Comparison of ENCODE assay signal across 18 mouse cellular contexts in genomic region chr4:138648096-138648635, GRCm38 (mm10). TPM values are rescaled to one million over a fixed set of nuclear protein-coding genes. Genes with fewer than 3 reads are reported as not detected.
DNase-seq lines count a peak whose midpoint lies in the region; ATAC-seq and TF ChIP-seq lines count a peak whose summit lies in the region.
"Had no signal": no experiment of that assay in that cellular context is flagged by ENCODE, and none has a peak within 500 bp of the region (broad histone marks: within the 10 kb centered on the region; RNA-seq: fewer than 3 reads in every experiment).

No protein-coding gene starts in this region.

- H3K27me3 ChIP-seq in hindbrain, embryonic 10.5 days (ENCODE audit: insufficient read depth, poor library complexity, severe bottlenecking) = no peaks in the 10 kb centered on the region
- H3K27me3 ChIP-seq in hindbrain, embryonic 16.5 days (replicated peaks; ENCODE audit: control insufficient read depth, insufficient read depth, low read length) = no peaks in the 10 kb centered on the region
- H3K27me3 ChIP-seq in E14TG2a.4 (ENCODE audit: insufficient read depth, low read length) = peaks cover 3% of the 10 kb centered on the region; the same call in 1 of the 2 replicates
- no peaks in the 10 kb centered on the region for H3K27me3 ChIP-seq in kidney, embryonic 16.5 days (ENCODE audit: insufficient read depth, low read length)
- no peaks in the 10 kb centered on the region for H3K27me3 ChIP-seq in forebrain, embryonic 12.5 days
- H3K27me3 ChIP-seq: forebrain, embryonic 13.5 days; heart, embryonic 15.5 days; hindbrain, embryonic 13.5 days; limb, embryonic 13.5 days had no signal

- TF ChIP-seq CTCF in E14TG2a.4 (conservative IDR thresholded peaks at IDR 0.05; ENCODE audit: low read length) = no peak

- H3K36me3 ChIP-seq in hindbrain, embryonic 10.5 days = no peaks in the 10 kb centered on the region
- no peaks in the 10 kb centered on the region for H3K36me3 ChIP-seq in hindbrain, embryonic 16.5 days (ENCODE audit: control insufficient read depth, insufficient read depth, low read length)
- no peaks in the 10 kb centered on the region for H3K36me3 ChIP-seq in E14TG2a.4 (ENCODE audit: insufficient read depth, low read length)
- H3K36me3 ChIP-seq in kidney, embryonic 16.5 days (ENCODE audit: insufficient read depth, low read length) = no peaks in the 10 kb centered on the region
- H3K36me3 ChIP-seq in forebrain, embryonic 12.5 days (replicated peaks) = no peaks in the 10 kb centered on the region
- H3K36me3 ChIP-seq: heart, embryonic 15.5 days; hindbrain, embryonic 13.5 days; limb, embryonic 13.5 days had no signal

- H3K4me1 ChIP-seq in hindbrain, embryonic 10.5 days (replicated peaks) = peaks cover 38% of the 10 kb centered on the region
- no peaks in the 10 kb centered on the region; the same call in 1 of the 2 replicates for H3K4me1 ChIP-seq in hindbrain, embryonic 16.5 days (ENCODE audit: control insufficient read depth, insufficient read depth, low read depth, low read length)
- H3K4me1 ChIP-seq in E14TG2a.4 (replicated peaks; ENCODE audit: low read depth, low read length) = peaks cover 30% of the 10 kb centered on the region
- H3K4me1 ChIP-seq in kidney, embryonic 16.5 days (ENCODE audit: insufficient read depth, low read length) = 0 out of 2 replicates have a peak, but pooled peaks cover 10% of the 10 kb centered on the region
- peaks cover 5% of the 10 kb centered on the region for H3K4me1 ChIP-seq in forebrain, embryonic 12.5 days
- H3K4me1 ChIP-seq: heart, embryonic 15.5 days; limb, embryonic 13.5 days had no signal

- H3K27ac ChIP-seq in hindbrain, embryonic 10.5 days = peak overlapping the region; percentile 62; the same call in 1 of the 2 replicates
- H3K27ac ChIP-seq in hindbrain, embryonic 16.5 days (ENCODE audit: low read depth, low read length) = no peak overlapping the region
- peak overlapping the region; percentile 50 for H3K27ac ChIP-seq in kidney, embryonic 16.5 days (ENCODE audit: low read length)
- no peak overlapping the region for H3K27ac ChIP-seq in forebrain, embryonic 12.5 days
- H3K27ac ChIP-seq: forebrain, embryonic 13.5 days; heart, embryonic 15.5 days; hindbrain, embryonic 13.5 days; left cerebral cortex, adult 2 months; limb, embryonic 13.5 days had no signal

- H3K4me3 ChIP-seq in hindbrain, embryonic 10.5 days = no peak overlapping the region
- H3K4me3 ChIP-seq in hindbrain, embryonic 16.5 days (ENCODE audit: low read length) = no peak overlapping the region
- H3K4me3 ChIP-seq in E14TG2a.4 (replicated peaks; ENCODE audit: low read length) = 0 out of 2 replicates have a peak overlapping the region, but pooled peaks have one; percentile 10
- no peak overlapping the region for H3K4me3 ChIP-seq in kidney, embryonic 16.5 days (ENCODE audit: low read length)
- no peak overlapping the region for H3K4me3 ChIP-seq in forebrain, embryonic 12.5 days (replicated peaks)
- H3K4me3 ChIP-seq: forebrain, embryonic 13.5 days; heart, embryonic 15.5 days; hindbrain, embryonic 13.5 days; left cerebral cortex, adult 2 months; limb, embryonic 13.5 days had no signal

- no peak for ATAC-seq in hindbrain, embryonic 16.5 days
- peak; percentile 88 for ATAC-seq in kidney, embryonic 16.5 days (ENCODE audit: low FRiP score, low TSS enrichment)
- no peak for ATAC-seq in forebrain, embryonic 12.5 days (ENCODE audit: low FRiP score)
- ATAC-seq: forebrain, embryonic 13.5 days had no signal

- H3K4me2 ChIP-seq in hindbrain, embryonic 16.5 days (ENCODE audit: low read length) = no peak overlapping the region
- H3K4me2 ChIP-seq in kidney, embryonic 16.5 days (replicated peaks; ENCODE audit: low read depth, low read length) = no peak overlapping the region
- H3K4me2 ChIP-seq in forebrain, embryonic 12.5 days = no peak overlapping the region
- H3K4me2 ChIP-seq: forebrain, embryonic 13.5 days; heart, embryonic 15.5 days; hindbrain, embryonic 13.5 days; limb, embryonic 13.5 days had no signal

- 34% methylated on average over 3 of the region's 3 CpGs for WGBS in hindbrain, embryonic 10.5 days
- 40% methylated on average over 3 of the region's 3 CpGs for WGBS in hindbrain, embryonic 16.5 days
- WGBS in kidney, embryonic 16.5 days = 36% methylated on average over 3 of the region's 3 CpGs
- 61% methylated on average over 3 of the region's 3 CpGs for whole genome bisulfite sequencing in forebrain, embryonic 12.5 days

- DNase-seq in hindbrain, embryonic 10.5 days (ENCODE audit: low spot score) = peak; percentile 74
- peak; percentile 45 for DNase-seq in embryo, embryonic 11 days
- no peak for DNase-seq in spleen, postnatal 36 days (ENCODE audit: low spot score in 2 of 2)
- no peak for DNase-seq in yolk sac, embryonic 10.5 days (ENCODE audit: low spot score)
- DNase-seq: adrenal gland, adult 2 months; cerebellum, adult 11 months; cerebellum, postnatal 36 days; lung, postnatal 36 days had no signal

- no peak overlapping the region for H3K9ac ChIP-seq in hindbrain, embryonic 16.5 days (ENCODE audit: low read depth, low read length)
- H3K9ac ChIP-seq in kidney, embryonic 16.5 days (replicated peaks; ENCODE audit: low read length) = no peak overlapping the region
- H3K9ac ChIP-seq in forebrain, embryonic 12.5 days = no peak overlapping the region
- H3K9ac ChIP-seq: forebrain, embryonic 13.5 days; heart, embryonic 15.5 days; hindbrain, embryonic 13.5 days; limb, embryonic 13.5 days had no signal

- H3K9me3 ChIP-seq in hindbrain, embryonic 10.5 days = no peaks in the 10 kb centered on the region
- no peaks in the 10 kb centered on the region for H3K9me3 ChIP-seq in hindbrain, embryonic 16.5 days (ENCODE audit: control insufficient read depth, low read length)
- H3K9me3 ChIP-seq in E14TG2a.4 (ENCODE audit: low read length) = no peaks in the 10 kb centered on the region
- H3K9me3 ChIP-seq in kidney, embryonic 16.5 days (ENCODE audit: low read length) = no peaks in the 10 kb centered on the region
- H3K9me3 ChIP-seq in forebrain, embryonic 12.5 days = no peaks in the 10 kb centered on the region
- H3K9me3 ChIP-seq: forebrain, embryonic 13.5 days; heart, embryonic 15.5 days; hindbrain, embryonic 13.5 days; limb, embryonic 13.5 days had no signal

RNA-seq across cellular contexts. Expression of gene Vwa5b1, which starts 12.5 kb away (rescaled TPM):
- 0.67 and 0.80 TPM in 2 replicates for polyA plus RNA-seq in hindbrain, embryonic 10.5 days (2016; fragmentation: Nextera tagmentation; extraction: Ambion mirVana)
- polyA plus RNA-seq in hindbrain, embryonic 16.5 days (2015; fragmentation: Nextera tagmentation; extraction: Ambion mirVana) = 2.8 TPM in 2 replicates
- 0.15 and 0.18 TPM in 2 replicates for polyA plus RNA-seq in kidney, embryonic 16.5 days (2015; fragmentation: Nextera tagmentation; extraction: Ambion mirVana)
- 0.13 and 0.45 TPM in 2 replicates for polyA plus RNA-seq in forebrain, embryonic 12.5 days (2016; fragmentation: Nextera tagmentation; extraction: Ambion mirVana)
- polyA plus RNA-seq: adrenal gland, adult 2 months; heart, embryonic 15.5 days; limb, embryonic 13.5 days; liver, embryonic 16.5 days had no signal

Comparison
In these comparisons a context has a peak if more than half of its experiments do, and no peak if none do; other contexts are left out.
1. H3K27ac ChIP-seq: peak in hindbrain, embryonic 10.5 days (single experiment) and kidney, embryonic 16.5 days (single experiment); none in hindbrain, embryonic 16.5 days (single experiment) and forebrain, embryonic 12.5 days (single experiment).
2. DNase-seq: peak in hindbrain, embryonic 10.5 days (single experiment) and embryo, embryonic 11 days (single experiment); none in spleen, postnatal 36 days (0 of 2) and yolk sac, embryonic 10.5 days (single experiment).